Mouse (Mus musculus) MN1 (cell line): Measurements from ENCODE around the gene Ptma.
A peak's percentile ranks its signal among the peaks of the same experiment; 100 is the strongest.
"Not testable (repeated sequence)": the region's sequence is repeated elsewhere in the genome, so short reads cannot be mapped to it uniquely, and the experiment has no call there.

ENCODE experiments used
- DNase-seq: peaks from one replicate; pipeline ENCODE4 v3.0.0-alpha.2; 2016; ENCODE audit warnings: low spot score

Gene Ptma

GRCm38 (mm10) chr1:86526116-86526788, at the start of gene Ptma:
Ptma (plus strand) TSS chr1:86526726.
- peak; percentile 99 for DNase-seq

- no peak for DNase-seq
Observed at GRCm38 (mm10) chr1:86477738-86478285, 48.7 kb upstream of the Ptma start.

- DNase-seq = no peak
Observed at GRCm38 (mm10) chr1:86479099-86479825, 47.3 kb upstream of the Ptma start.

GRCm38 (mm10) chr1:86480288-86480687, 46.2 kb upstream of the Ptma start:
- no peak for DNase-seq

DNA sequence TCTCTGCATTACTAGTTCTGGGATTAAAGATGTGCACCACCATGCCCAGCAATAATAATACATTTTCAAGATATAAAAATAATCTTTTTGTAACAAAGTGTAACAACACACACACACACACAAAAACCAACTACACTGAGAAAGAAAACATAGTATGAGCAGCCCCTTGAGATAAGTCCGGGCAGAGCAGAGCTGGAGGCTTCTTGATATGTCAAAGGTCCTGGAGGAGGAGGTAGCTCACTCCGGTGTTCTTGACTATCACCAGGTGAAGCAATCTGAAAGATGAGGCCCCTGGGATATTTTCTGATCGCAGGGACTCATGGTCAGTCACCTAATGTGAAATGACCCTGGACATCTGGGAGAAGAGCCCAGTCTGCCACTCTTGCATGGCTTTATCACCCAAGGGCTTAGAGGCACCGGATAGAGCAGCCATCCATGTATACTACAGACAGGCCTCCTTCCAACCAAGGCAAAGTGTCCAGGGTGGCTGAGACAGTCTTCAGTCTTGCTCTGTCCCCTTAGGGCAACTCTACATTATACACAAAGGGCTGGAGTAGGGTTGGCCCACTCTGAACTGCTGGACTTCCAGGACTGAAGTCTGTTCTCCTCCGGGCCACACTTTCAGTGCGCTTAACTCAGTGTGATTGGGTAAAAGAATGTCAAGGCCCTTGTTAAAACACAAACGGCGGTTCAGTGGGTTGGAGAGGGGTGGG, 45.6 kb upstream of the Ptma start:
- no peak for DNase-seq

DNA sequence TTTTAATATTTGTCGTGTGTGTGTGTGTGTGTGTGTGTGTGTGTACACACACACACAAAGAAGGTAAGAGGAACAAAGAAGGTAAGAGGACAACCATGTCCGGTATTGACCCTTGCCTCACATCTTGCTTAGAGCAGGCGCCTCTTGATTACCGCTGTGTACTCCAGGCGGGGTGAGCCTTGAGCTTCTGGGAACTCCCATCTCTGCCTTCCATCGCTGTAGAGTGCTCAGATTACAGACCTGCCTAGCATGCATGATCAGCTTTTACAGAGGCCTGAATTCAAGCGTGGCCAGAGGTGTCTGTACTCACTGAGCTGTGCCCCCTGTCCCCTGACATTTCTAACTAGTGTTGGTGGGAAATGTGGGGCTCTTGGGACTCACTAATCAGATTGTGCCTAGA, 45.1 kb upstream of the Ptma start:
- no peak for DNase-seq

DNA sequence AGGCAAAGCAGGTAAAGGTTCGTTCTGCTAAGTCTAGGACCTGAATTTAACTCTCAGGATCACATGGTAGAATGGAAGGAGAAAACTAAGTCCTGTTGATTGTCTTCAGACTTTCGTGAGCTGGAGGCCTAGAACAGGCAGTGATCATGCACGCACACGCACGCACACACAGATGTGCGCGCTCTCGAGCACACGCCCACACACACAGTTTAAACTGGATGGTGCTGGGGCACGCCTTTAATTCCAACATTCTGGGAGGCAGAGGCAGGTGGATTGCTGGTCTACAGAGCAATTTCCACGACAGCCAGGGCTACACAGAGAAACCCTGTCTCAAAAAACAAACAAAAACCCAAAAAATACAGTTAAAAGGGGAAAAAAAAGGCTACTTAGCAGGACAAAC, 44.2 kb upstream of the Ptma start:
- DNase-seq = no peak

GRCm38 (mm10) chr1:86482761-86483160, 43.8 kb upstream of the Ptma start:
- DNase-seq = no peak

DNA sequence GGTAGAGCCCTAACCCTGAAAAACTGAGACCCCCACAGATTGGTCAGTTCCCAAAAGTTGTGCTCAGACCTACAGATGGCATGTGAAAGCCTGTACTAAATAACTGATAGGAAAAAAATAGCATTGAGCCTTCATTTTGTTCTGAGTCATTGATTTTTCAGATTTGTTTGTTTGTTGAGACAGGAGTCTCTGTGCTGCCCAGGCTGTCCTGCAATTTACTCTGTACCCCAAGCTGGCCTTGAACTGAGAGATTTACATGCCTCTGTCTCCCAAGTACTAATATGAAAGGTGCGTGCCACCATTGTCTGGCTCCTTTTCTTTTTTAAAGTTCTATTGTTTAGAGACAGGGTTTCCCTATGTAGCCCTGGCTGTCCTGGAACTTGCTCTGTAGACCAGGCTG, 41.2 kb upstream of the Ptma start:
- no peak for DNase-seq

DNA sequence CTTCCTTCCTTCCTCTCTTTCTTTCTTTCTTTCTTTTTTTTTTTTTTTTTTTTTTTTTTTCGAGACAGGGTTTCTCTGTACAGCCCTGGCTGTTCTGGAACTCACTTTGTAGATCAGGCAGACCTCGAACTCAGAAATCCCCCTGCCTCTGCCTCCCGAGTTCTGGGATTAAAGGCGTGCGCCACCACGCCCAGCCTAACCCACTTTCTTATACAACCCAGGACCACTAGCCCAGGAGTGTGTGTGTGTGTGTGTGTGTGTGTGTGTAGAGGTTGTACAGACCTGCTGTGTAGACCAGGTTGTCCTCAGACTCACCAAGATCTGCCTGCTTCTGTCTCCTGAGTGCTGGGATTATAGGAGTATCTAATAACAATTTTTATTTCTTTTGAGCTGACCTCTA, 40.7 kb upstream of the Ptma start:
- not testable (repeated sequence) for DNase-seq

- no peak for DNase-seq
Observed at GRCm38 (mm10) chr1:86486703-86487294, 39.7 kb upstream of the Ptma start.

DNA sequence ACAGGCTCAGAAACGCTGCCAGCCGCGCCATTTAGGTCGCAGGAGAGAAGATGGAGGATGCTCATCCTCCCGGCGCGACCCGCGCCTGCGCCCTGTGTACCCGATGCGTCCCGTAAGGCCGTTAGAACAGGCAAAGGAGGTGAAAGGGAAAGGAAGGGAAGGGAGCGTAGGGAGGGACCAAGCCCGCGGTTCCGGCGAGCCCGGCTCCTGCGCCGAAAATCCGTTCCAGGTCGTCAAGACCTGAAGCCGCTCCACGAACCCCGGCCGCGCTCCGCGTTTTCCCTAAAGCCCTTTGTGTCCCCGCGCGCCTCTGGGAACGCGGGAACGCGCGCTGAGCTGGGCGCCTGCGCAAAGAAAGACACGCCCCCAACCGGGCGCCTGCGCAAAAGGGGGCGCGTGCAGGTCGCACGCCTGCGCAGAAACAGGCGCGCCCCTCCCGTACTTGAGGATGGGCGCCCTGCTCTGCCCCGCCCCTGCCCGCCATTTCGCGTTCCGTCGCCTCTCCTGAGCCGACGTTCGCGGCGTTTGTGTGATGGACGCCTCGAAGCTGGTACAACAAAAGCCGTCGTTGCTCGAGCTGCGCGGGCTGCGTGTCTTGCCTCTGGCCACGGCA, 39.1 kb upstream of the Ptma start:
- DNase-seq = peak; percentile 100

- no peak for DNase-seq
Observed at GRCm38 (mm10) chr1:86487908-86488314, 38.6 kb upstream of the Ptma start.

DNA sequence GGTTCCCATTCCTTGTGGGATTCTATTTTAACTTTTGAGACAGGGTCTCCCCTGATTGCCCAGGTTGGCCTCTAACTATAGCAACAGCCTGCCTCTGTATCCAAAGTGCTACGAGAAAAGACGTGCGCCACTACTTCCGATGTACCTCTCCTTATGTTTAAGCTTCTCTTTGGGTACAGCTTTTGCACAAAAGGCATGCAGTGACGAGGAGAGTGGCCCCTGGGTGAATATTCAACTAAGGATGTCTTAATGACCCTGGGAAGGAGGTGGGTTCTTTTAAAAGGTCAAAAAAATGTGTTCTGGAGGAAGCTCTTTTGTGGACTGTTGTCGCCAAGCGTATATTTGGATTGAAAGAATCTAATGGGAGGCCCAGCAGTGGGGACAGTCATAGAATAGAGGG, 38.2 kb upstream of the Ptma start:
- no peak for DNase-seq

DNA sequence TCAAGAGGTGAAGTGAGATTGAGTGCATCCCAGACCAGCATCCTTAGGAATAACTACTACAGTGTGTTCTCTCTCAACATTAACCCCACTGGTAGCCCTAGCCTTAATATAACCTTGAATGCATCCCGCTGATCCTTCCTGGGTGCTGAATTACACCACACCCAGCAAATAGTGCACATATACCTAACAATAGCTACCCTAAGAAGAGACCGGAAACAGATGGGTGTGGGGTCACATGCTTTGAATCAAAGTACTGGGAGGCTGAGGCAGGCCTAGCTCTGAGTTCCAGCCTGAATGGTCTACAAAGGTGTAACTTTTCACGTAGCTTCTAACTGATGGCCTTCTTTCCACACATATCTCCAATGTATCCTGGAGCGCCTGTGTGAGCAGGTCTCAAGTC, 37.8 kb upstream of the Ptma start:
- no peak for DNase-seq

GRCm38 (mm10) chr1:86489901-86490300, 36.6 kb upstream of the Ptma start:
- DNase-seq = no peak

GRCm38 (mm10) chr1:86490697-86491096, 35.8 kb upstream of the Ptma start:
- no peak for DNase-seq

GRCm38 (mm10) chr1:86491533-86492094, 34.9 kb upstream of the Ptma start:
- DNase-seq = no peak

DNA sequence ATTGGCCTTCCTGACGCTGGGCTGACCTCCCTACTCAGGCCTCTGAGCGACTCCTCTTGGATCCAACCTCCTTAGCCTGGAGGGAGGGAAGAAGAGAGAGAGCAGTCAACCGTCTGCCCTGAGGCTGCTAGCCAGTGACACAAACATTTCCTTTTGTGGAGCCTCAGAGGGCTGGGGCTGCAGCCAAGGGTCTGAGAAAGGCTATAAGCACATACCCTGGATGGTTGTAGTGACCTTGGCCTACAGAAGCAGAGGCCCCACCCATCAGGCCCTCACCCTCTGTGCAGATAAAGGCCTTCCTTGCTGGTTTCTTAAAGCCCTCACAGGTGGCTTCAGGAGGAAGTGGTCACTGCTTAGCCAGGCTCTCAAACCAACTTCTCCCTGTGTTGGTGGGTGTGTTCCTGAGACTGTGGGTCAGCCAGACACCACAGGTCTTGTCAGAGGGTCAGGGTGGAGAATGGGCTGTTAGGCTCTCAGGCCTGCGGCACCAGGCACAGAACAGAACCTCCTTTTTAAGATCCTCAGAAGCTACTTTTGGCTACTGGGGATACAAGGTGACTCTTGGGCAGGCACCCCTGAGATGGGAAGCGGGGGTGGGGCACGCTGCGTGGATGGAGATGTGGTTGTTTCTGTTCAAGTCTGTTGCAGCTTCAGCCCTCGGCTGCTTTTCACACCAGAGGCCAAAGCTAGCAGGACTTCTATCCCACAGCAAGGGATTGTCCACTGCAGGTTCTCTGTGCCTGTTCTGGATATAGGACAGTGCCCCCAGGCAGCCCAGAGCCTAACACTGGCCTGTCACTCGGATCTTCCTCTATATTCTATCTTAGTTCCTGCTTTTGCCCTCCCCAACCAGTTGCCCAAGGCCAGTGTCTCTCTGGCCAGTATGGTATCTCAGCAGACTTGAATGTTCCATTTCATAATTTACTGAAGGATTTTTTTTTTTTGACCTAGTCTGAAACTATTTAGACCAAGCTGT, 34.1 kb upstream of the Ptma start:
- no peak for DNase-seq

DNA sequence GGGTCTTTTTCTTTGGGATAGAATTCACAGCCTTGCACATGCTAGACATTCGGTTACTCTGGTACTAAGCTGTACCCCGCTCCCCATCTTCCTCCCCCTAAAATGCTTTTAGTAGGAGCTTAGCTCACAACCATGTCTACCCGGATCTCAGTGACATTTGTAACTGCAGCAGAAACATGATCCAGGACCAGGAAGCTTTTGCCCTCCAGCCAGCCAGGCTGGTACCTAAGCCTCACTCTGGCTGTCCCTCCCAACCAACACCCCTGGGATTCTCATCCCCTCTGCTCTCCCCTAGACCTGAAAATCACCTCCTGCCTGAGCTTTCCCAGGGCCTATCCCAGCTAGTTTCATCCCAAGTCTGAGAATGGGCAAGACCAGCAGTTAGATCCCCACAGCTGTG, 32.7 kb upstream of the Ptma start:
- no peak for DNase-seq
